Comparison of ENCODE assay signal across 8 mouse cellular contexts in the genomic region with DNA sequence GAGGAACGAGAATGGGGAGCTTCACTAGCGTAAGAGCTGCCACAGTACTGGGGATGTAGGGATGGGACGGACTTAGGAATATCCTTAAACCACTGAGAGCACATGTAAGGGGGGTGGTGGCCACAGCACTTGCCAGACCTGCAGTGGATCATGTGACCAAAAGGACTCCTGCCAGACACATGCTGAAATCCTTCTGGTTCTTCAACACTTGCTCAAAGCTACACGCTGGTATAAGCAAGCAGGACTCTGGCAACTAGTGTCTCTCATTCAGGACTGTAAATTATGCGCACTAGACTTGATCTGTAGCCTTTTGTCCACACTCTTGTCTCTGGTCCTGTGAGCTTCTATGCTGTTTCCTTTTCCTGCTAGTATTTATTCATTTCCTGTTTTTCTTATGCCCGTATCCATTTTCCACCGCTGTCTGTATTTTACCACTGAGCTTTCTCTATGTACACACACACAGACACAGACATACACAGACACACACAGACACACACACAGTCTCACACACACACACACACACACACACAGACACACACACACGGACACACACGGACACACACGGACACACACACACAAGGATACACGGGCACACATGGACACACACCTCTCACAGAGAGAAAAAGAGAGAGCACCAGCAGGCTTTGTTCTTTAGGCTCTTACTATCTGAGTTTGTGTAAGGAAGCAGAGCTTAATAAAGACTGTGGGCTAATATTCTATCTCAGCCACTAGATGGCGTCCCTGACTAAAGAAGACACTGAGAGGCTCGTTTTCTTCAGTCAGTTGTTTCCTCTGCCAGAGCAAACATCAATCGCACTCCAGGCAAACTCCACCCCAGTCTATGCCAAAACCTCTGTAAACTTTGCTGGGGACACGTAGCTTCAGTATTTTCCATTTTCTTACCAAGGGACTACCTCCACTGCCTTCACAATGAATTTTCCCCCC.
A peak's percentile ranks its signal among the peaks of the same experiment; 100 is the strongest.
DNase-seq lines count a peak whose midpoint lies in the region; ATAC-seq and TF ChIP-seq lines count a peak whose summit lies in the region.

No protein-coding gene starts in this region.

- H3K4me2 ChIP-seq in forebrain, embryonic 15.5 days (replicated peaks): no peak overlapping the region
- no peak overlapping the region for H3K4me2 ChIP-seq in lung, postnatal 0 days (replicated peaks; ENCODE audit: low read depth, low read length)

- no peaks in the 10 kb centered on the region for H3K36me3 ChIP-seq in forebrain, embryonic 15.5 days
- no peaks in the 10 kb centered on the region for H3K36me3 ChIP-seq in hindbrain, embryonic 10.5 days
- H3K36me3 ChIP-seq in lung, postnatal 0 days (ENCODE audit: insufficient read depth, low read length): no peaks in the 10 kb centered on the region

- H3K4me3 ChIP-seq in forebrain, embryonic 15.5 days: no peak overlapping the region
- no peak overlapping the region for H3K4me3 ChIP-seq in hindbrain, embryonic 10.5 days
- H3K4me3 ChIP-seq in layer of hippocampus, adult 2 months: no peak overlapping the region
- no peak overlapping the region for H3K4me3 ChIP-seq in lung, postnatal 0 days (ENCODE audit: low read depth, low read length)

- H3K27ac ChIP-seq in forebrain, embryonic 15.5 days (replicated peaks): no peak overlapping the region
- peak overlapping the region; percentile 62; the same call in 1 of the 2 replicates for H3K27ac ChIP-seq in hindbrain, embryonic 10.5 days
- H3K27ac ChIP-seq in layer of hippocampus, adult 2 months: no peak overlapping the region
- H3K27ac ChIP-seq in lung, postnatal 0 days (ENCODE audit: low read length): no peak overlapping the region

- no peaks in the 10 kb centered on the region for H3K9me3 ChIP-seq in forebrain, embryonic 15.5 days
- H3K9me3 ChIP-seq in hindbrain, embryonic 10.5 days: no peaks in the 10 kb centered on the region
- H3K9me3 ChIP-seq in lung, postnatal 0 days (ENCODE audit: low read length): no peaks in the 10 kb centered on the region

- DNase-seq in MN1 (ENCODE audit: low spot score): peak; percentile 76
- peak; percentile 47 for DNase-seq in c-Kit-positive CD71-positive TER-119-positive erythroid progenitor cells, embryonic 14.5 days (ENCODE audit: low spot score)
- DNase-seq in hindbrain, embryonic 10.5 days (ENCODE audit: low spot score): peak; percentile 45
- DNase-seq in layer of hippocampus, adult 2 months (ENCODE audit: low spot score in 2 of 2): peak; percentile 66 to 71
- DNase-seq in lung, postnatal 0 days (ENCODE audit: low spot score): peak; percentile 92
- DNase-seq in right cerebral cortex, adult 2 months (ENCODE audit: low spot score in 2 of 2): peak; percentile 64 to 72
- DNase-seq in T-cell, adult 2 months (ENCODE audit: low spot score): no peak

- peak; percentile 90 for ATAC-seq in forebrain, embryonic 15.5 days (replicated peaks)
- peak; percentile 69 for ATAC-seq in lung, postnatal 0 days

- 40% methylated on average over 15 of the region's 15 CpGs for WGBS in forebrain, embryonic 15.5 days
- 42% methylated on average over 15 of the region's 15 CpGs for WGBS in hindbrain, embryonic 10.5 days
- 28% methylated on average over 15 of the region's 15 CpGs for WGBS in lung, postnatal 0 days

- TF ChIP-seq EP300 in lung, postnatal 0 days (IDR thresholded peaks at IDR 0.05): no peak

- H3K27me3 ChIP-seq in forebrain, embryonic 15.5 days: no peaks in the 10 kb centered on the region
- H3K27me3 ChIP-seq in hindbrain, embryonic 10.5 days (ENCODE audit: insufficient read depth, poor library complexity, severe bottlenecking): no peaks in the 10 kb centered on the region
- H3K27me3 ChIP-seq in lung, postnatal 0 days (replicated peaks; ENCODE audit: insufficient read depth, low read length): no peaks in the 10 kb centered on the region

- TF ChIP-seq CTCF in layer of hippocampus, adult 2 months (conservative IDR thresholded peaks at IDR 0.05): peak; percentile 86
- TF ChIP-seq CTCF in lung, postnatal 0 days (IDR thresholded peaks at IDR 0.05): peak; percentile 86

- H3K9ac ChIP-seq in forebrain, embryonic 15.5 days (replicated peaks): no peak overlapping the region
- no peak overlapping the region for H3K9ac ChIP-seq in lung, postnatal 0 days (replicated peaks; ENCODE audit: low read depth)

- H3K4me1 ChIP-seq in forebrain, embryonic 15.5 days: 0 out of 2 replicates have a peak, but pooled peaks cover 9% of the 10 kb centered on the region
- H3K4me1 ChIP-seq in hindbrain, embryonic 10.5 days (replicated peaks): 0 out of 2 replicates have a peak, but pooled peaks cover 5% of the 10 kb centered on the region
- H3K4me1 ChIP-seq in lung, postnatal 0 days (ENCODE audit: insufficient read depth, low read depth, low read length): no peaks in the 10 kb centered on the region
